Mouse (Mus musculus): Measurements from ENCODE around the gene Gkn3. TPM values are rescaled to one million over a fixed set of nuclear protein-coding genes. Genes with fewer than 3 reads are reported as not detected.

Gene Gkn3
- polyA plus RNA-seq, 1 experiment from 2014 or later, result not detected

Other genes with a start within 250 kb of the Gkn3 start
- gene Antxr1, start 53.1 kb downstream of the Gkn3 start, polyA plus RNA-seq (2014; fragmentation: Nextera tagmentation; extraction: Ambion mirVana), result 7.4 and 7.7 TPM in 2 replicates
- gene Gkn1, start 38.0 kb downstream of the Gkn3 start, polyA plus RNA-seq (2014; fragmentation: Nextera tagmentation; extraction: Ambion mirVana), result not detected in 2 replicates
- gene Gkn2, start 15.6 kb downstream of the Gkn3 start, polyA plus RNA-seq (2014; fragmentation: Nextera tagmentation; extraction: Ambion mirVana), result not detected in 2 replicates
- gene Bmp10, start 40.1 kb upstream of the Gkn3 start, polyA plus RNA-seq (2014; fragmentation: Nextera tagmentation; extraction: Ambion mirVana), result not detected in 2 replicates
- 3.3 and 5.1 TPM in 2 replicates for gene Arhgap25, start 144.3 kb upstream of the Gkn3 start, polyA plus RNA-seq (2014; fragmentation: Nextera tagmentation; extraction: Ambion mirVana)
- 2.5 and 4.2 TPM in 2 replicates for gene Prokr1, start 201.8 kb upstream of the Gkn3 start, polyA plus RNA-seq (2014; fragmentation: Nextera tagmentation; extraction: Ambion mirVana)

Data from kidney, embryonic 14.5 days (tissue).